Mouse (Mus musculus) layer of hippocampus, postnatal 10 days (tissue): ENCODE results near the gene Calcoco2. TPM values are rescaled to one million over a fixed set of nuclear protein-coding genes. Genes with fewer than 3 reads are reported as not detected.
"Not testable (repeated sequence)": the region's sequence is repeated elsewhere in the genome, so short reads cannot be mapped to it uniquely, and the experiment has no call there.

Experiments used
- DNase-seq, 2 experiments: peaks; one replicate each; pipeline ENCODE4 v3.0.0; 2021; ENCODE audit warnings: low spot score in 2 of 2
- long read RNA-seq: library from polyadenylated mRNA; stranded (forward); transcript quantifications from one replicate; pipeline ENCODE4 v2.0.0, GENCODE M21; 2023
- total RNA-seq, 2 experiments: library from RNA; stranded (reverse); gene quantifications; 2 replicates each; pipeline ENCODE4 v1.2.3; 2021

The Calcoco2 gene
- total RNA-seq, result not detected
- long read RNA-seq, result 0 reads

- no peak for DNase-seq
Measured at GRCm38 (mm10) chr11:96111751-96112150, at the start of gene Calcoco2. TSS of gene Calcoco2 (minus strand) at chr11:96111964.

DNA sequence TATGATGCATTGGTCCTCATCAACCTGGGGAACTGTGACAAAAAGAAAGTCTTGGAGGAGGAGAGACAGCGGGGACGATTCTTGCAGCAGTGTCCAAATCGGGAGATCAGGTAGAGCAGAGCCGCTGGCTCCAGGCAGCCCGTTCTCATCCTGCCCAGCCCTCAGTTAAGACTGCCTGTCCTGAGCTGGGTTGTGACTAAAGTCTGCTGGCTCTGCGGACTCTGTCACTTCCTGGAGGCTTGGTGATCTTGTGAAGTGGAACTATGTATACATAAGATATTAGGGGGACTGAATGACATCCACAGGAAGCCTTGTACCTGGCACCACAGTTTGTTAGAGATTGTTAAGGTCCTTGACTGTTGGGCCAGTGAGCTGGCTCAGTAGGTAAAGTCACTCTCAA lies 35.7 kb upstream of the Calcoco2 start:
- no peak for DNase-seq

DNA sequence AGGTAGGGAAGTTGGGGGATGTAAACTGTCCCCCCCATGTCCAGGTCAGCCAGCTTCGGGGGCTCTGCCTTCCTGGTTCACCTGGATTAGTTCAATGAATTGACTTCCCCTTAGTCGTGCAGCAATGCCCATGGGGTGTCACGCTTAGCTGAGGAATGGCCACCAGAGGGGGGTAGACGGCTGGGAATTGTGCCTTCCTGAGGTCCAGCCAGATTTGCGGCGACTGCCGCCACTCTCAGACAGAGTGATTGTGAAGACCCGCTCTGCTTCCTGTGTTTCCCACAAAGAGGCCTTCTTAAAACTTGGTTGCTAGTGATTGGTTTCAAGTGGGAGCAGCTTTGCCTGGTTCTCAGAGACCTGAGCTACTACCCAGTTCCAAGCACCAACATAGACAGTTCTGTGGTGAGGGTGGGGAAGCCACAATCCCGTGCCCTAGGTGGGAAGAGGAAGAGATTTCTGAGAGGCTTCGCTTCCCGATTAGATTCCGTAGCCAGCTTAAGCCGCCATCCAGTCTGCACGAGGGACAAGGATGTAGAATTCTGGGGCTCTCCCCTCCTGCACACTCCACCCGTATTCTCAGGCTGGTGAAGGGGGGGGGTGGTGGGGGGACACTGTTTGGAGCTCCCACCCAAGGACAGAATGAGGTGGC lies 34.0 kb upstream of the Calcoco2 start:
- DNase-seq, result peak; percentile 82 to 85

GRCm38 (mm10) chr11:96143766-96144165 lies 32.0 kb upstream of the Calcoco2 start:
- DNase-seq, result no peak

DNA sequence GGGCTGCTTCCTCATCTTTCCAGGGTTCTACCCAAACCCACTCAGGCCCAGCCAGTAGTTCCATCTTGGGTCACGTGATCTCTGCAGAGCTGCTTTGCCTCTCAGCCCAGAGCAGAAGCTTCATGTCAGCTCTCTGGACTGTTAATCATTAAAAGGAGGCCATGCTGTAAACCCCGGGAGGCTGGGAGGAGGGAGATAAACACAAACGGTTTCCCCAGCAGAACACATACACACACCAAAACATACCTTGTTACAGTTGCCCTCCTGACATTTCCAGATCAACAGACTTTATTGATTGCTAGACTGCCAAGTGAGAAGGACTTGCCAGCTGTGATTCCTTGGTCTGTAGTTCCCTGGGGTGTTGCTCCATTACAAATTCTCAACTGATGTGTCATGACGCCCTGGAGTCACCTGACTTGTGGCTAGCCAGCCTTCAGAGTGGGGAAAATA lies 29.0 kb upstream of the Calcoco2 start:
- no peak for DNase-seq

GRCm38 (mm10) chr11:96135847-96136246 lies 24.1 kb upstream of the Calcoco2 start:
- no peak for DNase-seq

DNA sequence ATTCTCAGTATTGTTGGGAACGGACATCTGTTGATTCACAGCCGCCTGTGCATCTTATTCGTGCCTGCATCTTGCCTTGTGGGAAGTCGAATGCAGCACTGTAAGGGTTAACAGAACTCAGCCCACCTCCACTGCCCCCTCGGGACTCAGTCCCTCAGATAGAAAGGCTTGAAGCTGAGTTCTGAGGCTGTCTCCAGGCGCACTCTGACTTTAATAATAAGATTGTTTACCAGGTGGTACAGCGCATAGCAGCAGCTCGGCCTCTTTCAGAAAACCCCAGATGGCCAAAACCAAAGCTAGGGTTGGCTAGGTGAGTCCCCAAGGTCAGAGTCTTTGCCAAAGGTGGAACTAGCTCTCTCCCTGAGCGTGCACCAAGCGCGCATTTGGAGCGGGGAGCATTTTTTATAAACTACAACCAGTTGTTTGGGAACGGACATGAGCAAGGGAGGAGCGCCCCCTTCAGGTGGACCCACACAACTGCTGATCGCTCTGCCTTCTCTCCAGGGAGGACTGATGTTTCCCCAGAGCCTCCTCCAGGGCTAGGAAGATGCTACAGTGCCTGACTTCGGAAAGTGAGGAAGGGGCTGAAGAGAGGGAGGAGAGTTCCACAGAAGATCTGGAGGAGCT lies 21.6 kb upstream of the Calcoco2 start, which contains the start of gene Ttll6:
Gene Ttll6 (plus strand): TSS at position 548 of the 627 bp plus-strand sequence.
- DNase-seq, result peak; percentile 65 to 70

DNA sequence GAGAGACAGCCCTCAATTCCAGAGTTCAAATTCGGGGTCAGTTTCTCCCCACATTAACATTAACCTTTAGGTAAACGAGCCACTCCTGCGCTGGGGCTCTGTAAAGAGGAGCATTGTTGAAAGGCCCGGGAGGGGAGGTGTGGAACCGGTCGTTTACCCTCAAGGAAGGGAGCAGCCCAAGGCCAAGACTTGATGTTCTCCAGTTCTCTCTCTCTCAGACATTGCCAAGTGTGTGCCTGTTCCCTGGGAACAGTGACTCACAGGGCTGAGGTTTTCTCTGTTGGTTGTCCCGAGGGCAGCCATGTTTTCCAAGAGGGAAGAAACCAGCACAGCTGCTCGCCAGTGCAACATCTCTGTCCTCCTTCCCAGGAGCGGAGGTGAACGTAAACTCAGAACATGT lies 18.8 kb upstream of the Calcoco2 start:
- DNase-seq, result no peak

GRCm38 (mm10) chr11:96124052-96124914 lies 12.5 kb upstream of the Calcoco2 start:
- peak; percentile 13 to 29 for DNase-seq

GRCm38 (mm10) chr11:96122806-96123205 lies 11.0 kb upstream of the Calcoco2 start:
- DNase-seq, result not testable (repeated sequence)

- no peak for DNase-seq
Measured at GRCm38 (mm10) chr11:96119401-96119800, 7.6 kb upstream of the Calcoco2 start.

DNA sequence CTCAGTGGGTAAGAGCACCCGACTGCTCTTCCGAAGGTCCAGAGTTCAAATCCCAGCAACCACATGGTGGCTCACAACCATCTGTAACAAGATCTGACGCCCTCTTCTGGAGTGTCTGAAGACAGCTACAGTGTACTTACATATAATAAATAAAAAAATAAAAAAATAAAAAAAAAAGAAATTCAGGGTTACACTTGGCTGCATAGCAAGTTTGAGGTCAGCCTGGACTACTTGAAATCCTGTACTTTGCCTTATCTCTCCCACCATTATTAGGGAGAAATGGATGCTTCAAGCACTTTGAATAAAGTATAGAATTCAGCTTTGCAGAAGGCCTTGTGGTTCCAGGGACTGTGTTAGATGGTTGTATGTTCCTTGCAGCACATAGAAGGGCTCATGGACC lies 5.2 kb upstream of the Calcoco2 start:
- not testable (repeated sequence) for DNase-seq

GRCm38 (mm10) chr11:96116116-96116515 lies 4.4 kb upstream of the Calcoco2 start:
- no peak for DNase-seq

DNA sequence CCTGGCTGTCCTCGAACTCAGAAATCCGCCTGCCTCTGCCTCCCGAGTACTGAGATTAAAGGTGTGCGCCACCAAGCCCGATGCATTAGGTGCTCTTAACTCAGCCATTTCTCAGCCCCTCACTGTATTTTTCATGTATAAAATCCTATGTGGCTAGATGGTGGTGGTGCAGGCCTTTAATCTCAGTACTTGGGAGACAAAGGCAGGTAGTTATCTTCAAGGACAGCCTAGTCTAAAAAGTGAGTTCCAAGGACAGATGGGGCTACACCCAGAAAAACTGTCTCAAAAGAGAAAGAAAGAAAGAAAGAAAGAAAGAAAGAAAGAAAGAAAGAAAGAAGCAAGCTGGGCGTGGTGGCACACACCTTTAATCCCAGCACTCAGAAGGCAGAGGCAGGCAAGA lies 3.7 kb upstream of the Calcoco2 start:
- DNase-seq, result no peak

GRCm38 (mm10) chr11:96114077-96114476 lies 2.3 kb upstream of the Calcoco2 start:
- DNase-seq, result no peak

- DNase-seq, result not testable (repeated sequence)
Measured at GRCm38 (mm10) chr11:96110950-96111349, 814 bp downstream of the Calcoco2 start.

DNA sequence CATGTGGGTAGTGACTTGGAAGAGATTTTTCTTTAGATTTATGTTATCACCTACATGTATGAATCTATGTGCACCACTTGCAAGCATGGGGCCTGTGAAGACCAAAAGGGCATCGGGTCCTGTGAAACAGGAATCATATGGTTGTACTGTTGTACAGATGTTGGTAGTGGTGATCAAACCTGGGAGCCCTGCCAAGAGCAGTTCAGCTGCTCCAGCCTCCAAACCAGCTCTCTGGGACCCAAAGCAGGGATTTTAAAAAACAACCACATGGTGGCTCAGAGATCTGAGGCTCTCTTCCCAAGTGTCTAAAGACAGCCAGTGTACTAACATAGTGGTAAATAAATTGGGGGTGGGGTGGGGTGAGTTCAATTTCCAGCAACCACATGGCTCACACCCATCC lies 3.4 kb downstream of the Calcoco2 start:
- no peak for DNase-seq

GRCm38 (mm10) chr11:96093361-96093760 lies 18.4 kb downstream of the Calcoco2 start:
- DNase-seq, result peak; percentile 45 to 51

- DNase-seq, result no peak
Measured at GRCm38 (mm10) chr11:96092674-96093291, 19.0 kb downstream of the Calcoco2 start.

DNA sequence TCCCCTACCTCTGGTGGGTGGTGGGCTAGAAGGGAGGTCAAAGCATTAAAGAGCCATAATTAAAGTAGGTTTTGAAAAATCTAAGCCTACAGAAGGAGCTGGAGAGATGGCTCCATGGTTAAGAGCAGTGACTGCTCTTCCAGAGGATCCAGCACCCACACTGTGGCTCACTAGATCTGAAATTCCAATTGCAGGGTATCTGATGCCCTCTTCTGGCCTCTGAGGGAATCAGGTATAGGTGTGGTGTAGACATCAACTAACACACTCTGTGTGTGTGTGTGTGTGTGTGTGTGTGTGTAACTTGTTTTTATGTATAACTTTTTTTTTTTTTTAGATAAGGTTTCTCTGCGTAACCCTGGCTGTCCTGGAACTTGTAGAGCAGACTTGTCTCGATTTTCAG lies 20.7 kb downstream of the Calcoco2 start:
- no peak for DNase-seq

GRCm38 (mm10) chr11:96087981-96088380 lies 23.8 kb downstream of the Calcoco2 start:
- no peak for DNase-seq
